8 mouse cellular contexts compared by ENCODE assay signal in genomic region chr8:110618391-110619207, GRCm38 (mm10). TPM values are rescaled to one million over a fixed set of nuclear protein-coding genes. Genes with fewer than 3 reads are reported as not detected.
DNase-seq lines count a peak whose midpoint lies in the region; ATAC-seq lines count a peak whose summit lies in the region.

Gene Vac14 (plus strand): TSS chr8:110618585.

- ATAC-seq in hindbrain, embryonic 14.5 days (ENCODE audit: low FRiP score), result peak; percentile 97

- peak within 1 kb of the TSS; percentile 68 for H3K4me2 ChIP-seq in hindbrain, embryonic 14.5 days (replicated peaks)

- H3K4me3 ChIP-seq in hindbrain, embryonic 14.5 days (replicated peaks; ENCODE audit: low read length), result peak within 1 kb of the TSS; percentile 92

- peak within 1 kb of the TSS; percentile 72 for H3K27ac ChIP-seq in hindbrain, embryonic 14.5 days

- H3K36me3 ChIP-seq in hindbrain, embryonic 14.5 days (replicated peaks; ENCODE audit: control insufficient read depth, insufficient read depth), result no peaks in the 10 kb centered on the region; the same call in 1 of the 2 replicates

- WGBS in hindbrain, embryonic 14.5 days, result under 1% methylated on average over 66 of the region's 67 CpGs

- peaks cover 16% of the 10 kb centered on the region for H3K4me1 ChIP-seq in hindbrain, embryonic 14.5 days (replicated peaks; ENCODE audit: control insufficient read depth, insufficient read depth, low read length)

- peak; percentile 97 for DNase-seq in R1 (ENCODE audit: low read depth, low spot score)
- peak; percentile 99 to 100 for DNase-seq in cerebellum, postnatal 25 days
- DNase-seq in frontal cortex, postnatal 25 days (ENCODE audit: low spot score in 2 of 2), result peak; percentile 94 to 95
- peak; percentile 95 for DNase-seq in hindbrain, embryonic 14.5 days (ENCODE audit: low spot score)
- peak; percentile 95 to 96 for DNase-seq in layer of hippocampus, postnatal 36 days
- peak; percentile 99 for DNase-seq in lung, postnatal 36 days
- peak; percentile 97 for DNase-seq in retina, postnatal 1 day
- peak; percentile 95 to 99 for DNase-seq in urinary bladder, adult 18-20 months (ENCODE audit: low spot score in 2 of 2)

- no peaks in the 10 kb centered on the region for H3K27me3 ChIP-seq in hindbrain, embryonic 14.5 days (ENCODE audit: control insufficient read depth, insufficient read depth, low read length)

- H3K9me3 ChIP-seq in hindbrain, embryonic 14.5 days (ENCODE audit: control insufficient read depth, low read length), result no peaks in the 10 kb centered on the region

- peak within 1 kb of the TSS; percentile 84 for H3K9ac ChIP-seq in hindbrain, embryonic 14.5 days

RNA-seq across cellular contexts. Expression of gene Vac14, which starts in this region (rescaled TPM):
- polyA plus RNA-seq in hindbrain, embryonic 14.5 days (2014; fragmentation: Nextera tagmentation; extraction: Ambion mirVana), result 32.8 and 34.8 TPM in 2 replicates
- 10 to 100 TPM; 23.9 TPM for total RNA-seq in layer of hippocampus, postnatal 36 days (2021)

Comparison
In these comparisons a context has a peak if more than half of its experiments do, and no peak if none do; other contexts are left out.
1. Peak in every context shown above with its lines: DNase-seq, ATAC-seq, H3K4me3 ChIP-seq and H3K27ac ChIP-seq.